Mouse (Mus musculus): ENCODE measurements around the gene Tmem179b.
A peak's percentile ranks its signal among the peaks of the same experiment; 100 is the strongest.

Gene Tmem179b

GRCm38 (mm10) chr19:8786008-8786781, 11.9 kb upstream of the Tmem179b start, which contains the start of gene Taf6l:
Gene Taf6l, minus strand, starts transcription at chr19:8786417.
- DNase-seq (ENCODE audit: low read depth), result peak; percentile 97

GRCm38 (mm10) chr19:8774951-8775421, 719 bp upstream of the Tmem179b start:
- DNase-seq (ENCODE audit: low read depth), result no peak

- DNase-seq (ENCODE audit: low read depth), result no peak
Measured at GRCm38 (mm10) chr19:8773409-8773808, 858 bp downstream of the Tmem179b start.

DNA sequence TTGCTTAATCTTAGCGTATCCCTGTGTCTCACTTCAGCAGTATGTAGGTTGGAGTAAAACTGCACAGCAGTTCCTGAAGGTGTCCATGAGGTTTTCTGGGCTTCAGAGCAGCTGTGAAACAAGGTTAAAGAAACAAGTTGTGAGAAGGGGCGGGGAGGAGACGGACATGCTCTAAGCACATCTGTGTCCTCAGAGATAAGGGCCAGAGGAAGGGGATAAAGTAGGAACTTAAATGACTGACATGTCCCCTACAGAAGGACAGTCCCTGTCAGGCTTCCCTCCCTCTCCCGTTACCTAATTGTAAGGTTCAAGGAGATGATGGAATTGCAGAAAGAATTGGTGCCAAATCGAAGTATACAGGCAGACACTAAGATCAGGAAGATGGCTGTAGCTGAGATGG, 1.3 kb downstream of the Tmem179b start:
- no peak for DNase-seq (ENCODE audit: low read depth)

DNA sequence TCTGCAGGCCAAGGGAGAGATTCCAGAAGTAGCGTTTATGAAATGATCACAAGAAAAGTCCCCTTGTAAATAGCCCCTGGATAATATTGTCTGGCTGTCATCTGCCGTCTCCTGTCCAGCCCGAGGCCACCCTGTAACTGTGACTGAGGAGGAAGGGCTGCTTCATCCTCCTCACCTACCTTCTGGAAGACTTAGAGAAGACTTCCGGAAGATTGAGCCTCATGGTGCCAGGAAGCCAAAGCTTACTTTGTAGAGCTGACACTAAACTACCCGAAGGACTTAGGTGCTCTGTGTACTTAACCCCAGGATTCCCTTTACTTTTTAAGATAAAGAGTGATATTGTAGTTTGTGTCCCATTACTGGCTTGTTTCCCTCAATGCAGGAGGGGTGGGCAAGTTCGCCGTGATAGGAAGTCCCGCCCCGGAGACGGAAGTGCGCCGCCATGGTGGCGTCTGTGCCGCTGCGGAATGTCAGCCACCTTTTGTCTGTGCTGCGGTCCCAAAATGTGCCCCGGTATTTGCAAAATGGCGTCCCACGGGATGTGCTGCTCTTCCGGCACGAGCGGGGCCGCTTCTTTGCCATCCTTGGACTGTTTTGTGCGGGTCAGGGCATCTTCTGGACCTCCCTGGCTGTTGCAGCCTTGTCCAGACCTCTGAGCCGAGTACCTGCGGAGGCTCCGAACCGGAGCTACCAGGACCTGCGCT, 3.5 kb downstream of the Tmem179b start, which contains the start of gene Tmem223:
Tmem223 (plus strand) TSS at position 430 of the 704 bp plus-strand sequence.
- DNase-seq (ENCODE audit: low read depth), result peak; percentile 91

- DNase-seq (ENCODE audit: low read depth), result no peak
Measured at GRCm38 (mm10) chr19:8765562-8765961, 8.7 kb downstream of the Tmem179b start.

DNA sequence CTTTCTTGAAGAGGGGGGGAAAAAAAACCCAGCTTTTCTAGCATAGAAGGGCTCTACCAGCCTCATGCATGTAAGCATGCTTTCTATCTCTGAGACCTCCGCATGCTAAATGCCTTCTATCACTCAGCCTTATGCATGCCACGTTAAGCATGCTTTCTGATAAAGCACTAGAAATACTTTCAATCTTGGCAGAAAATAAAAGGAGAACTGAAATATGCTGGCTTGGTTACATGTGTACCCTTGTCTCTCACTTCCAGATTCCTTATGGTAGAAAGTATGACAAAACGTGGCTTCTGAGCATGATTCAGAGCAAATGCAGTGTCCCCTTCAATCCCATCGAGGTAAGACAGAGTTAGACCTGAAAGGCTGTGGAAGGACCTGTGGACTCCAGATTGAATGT, 11.0 kb downstream of the Tmem179b start:
- no peak for DNase-seq (ENCODE audit: low read depth)

GRCm38 (mm10) chr19:8760757-8761156, 13.5 kb downstream of the Tmem179b start:
- peak; percentile 52 for DNase-seq (ENCODE audit: low read depth)

DNA sequence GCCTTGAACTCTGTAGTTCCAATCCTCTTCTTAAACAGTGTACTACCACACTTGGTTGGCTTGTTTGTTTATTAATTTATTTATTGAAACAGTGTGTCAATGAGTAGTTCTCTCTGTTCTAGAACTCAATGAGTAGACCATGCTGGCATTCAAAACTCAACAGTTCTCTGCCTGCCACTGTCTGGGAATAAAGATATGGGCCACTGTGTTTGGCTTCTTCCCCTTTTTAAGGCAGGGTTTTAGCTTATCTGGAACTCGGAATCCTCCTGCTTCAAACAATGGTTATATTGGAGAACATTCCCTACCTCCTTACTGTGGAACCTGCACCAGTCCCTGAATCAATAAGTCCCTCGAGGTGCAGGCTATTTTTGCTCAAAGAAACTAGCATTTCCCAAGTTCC, 15.4 kb downstream of the Tmem179b start:
- DNase-seq (ENCODE audit: low read depth), result no peak

GRCm38 (mm10) chr19:8757471-8757998, 16.7 kb downstream of the Tmem179b start:
- DNase-seq (ENCODE audit: low read depth), result peak; percentile 66

- DNase-seq (ENCODE audit: low read depth), result peak; percentile 97
Measured at GRCm38 (mm10) chr19:8756635-8757387, 17.5 kb downstream of the Tmem179b start, which contains the start of gene Nxf1. Gene Nxf1, plus strand, starts transcription at chr19:8757073.

DNA sequence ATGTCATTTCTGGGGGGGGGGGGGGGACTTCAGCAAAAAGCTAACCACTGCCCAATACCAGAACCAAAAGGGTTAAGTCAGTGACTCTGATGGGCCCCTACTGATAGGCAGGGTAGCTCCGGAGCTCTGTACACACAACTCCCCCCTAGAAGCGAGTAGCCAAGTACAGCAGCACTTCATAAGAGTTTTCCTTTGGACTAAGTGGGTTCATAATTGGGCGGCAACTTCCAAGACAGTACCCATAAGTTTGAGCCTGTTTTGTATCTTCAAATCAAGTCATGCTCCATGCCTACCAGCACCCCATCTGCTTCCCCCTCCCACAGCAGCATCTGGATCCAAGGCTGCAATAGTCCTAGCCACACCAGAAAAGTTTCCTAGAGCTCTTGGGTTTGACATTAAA, 18.6 kb downstream of the Tmem179b start:
- DNase-seq (ENCODE audit: low read depth), result no peak

DNA sequence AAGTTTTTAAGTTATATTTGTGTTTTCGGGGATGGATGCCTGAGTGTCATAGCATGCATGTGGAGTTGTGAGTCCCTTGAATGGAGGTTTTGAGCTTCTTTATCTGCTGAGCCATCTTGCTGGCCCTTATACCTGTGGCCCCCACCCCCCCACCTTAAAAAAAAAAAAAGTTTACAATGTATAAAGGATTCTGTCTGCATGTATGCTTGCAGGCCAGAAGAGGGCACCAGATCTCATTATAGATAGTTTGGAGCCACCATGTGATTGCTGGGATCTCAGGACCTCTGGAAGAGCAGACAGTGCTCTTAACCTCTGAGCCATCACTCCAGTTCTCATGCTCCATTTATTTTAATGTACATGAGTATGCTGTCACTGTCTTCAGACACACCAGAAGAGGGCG, 26.9 kb downstream of the Tmem179b start:
- peak; percentile 56 for DNase-seq (ENCODE audit: low read depth)

- no peak for DNase-seq (ENCODE audit: low read depth)
Measured at GRCm38 (mm10) chr19:8745382-8745781, 28.9 kb downstream of the Tmem179b start.

DNA sequence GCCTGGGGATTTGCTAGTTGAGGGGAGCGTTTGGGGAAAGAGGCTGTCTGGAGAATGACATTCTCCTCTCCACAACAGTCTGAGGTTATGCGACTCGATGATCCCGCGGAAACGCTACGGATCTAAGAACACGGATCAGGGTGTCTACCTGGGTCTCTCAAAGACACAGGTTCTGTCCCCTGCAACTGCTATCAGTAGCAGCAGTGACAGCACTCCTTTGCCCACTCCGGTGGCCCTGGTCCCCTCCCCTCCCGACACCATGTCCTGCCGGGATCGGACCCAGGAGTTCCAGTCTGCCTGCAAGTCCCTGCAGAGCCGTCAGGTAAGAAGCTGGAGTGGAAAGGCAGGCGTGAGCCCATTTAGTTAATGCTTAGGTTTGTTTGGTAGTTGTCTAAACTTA, 32.1 kb downstream of the Tmem179b start:
- DNase-seq (ENCODE audit: low read depth), result no peak

GRCm38 (mm10) chr19:8741243-8741869, 32.9 kb downstream of the Tmem179b start, which contains the start of gene Stx5a:
Gene Stx5a, plus strand, starts transcription at chr19:8741413.
- peak; percentile 99 for DNase-seq (ENCODE audit: low read depth)

- DNase-seq (ENCODE audit: low read depth), result no peak
Measured at GRCm38 (mm10) chr19:8740603-8741002, 33.7 kb downstream of the Tmem179b start, which contains the start of gene 1700092M07Rik. Gene 1700092M07Rik, plus strand, starts transcription at chr19:8740718.

DNA sequence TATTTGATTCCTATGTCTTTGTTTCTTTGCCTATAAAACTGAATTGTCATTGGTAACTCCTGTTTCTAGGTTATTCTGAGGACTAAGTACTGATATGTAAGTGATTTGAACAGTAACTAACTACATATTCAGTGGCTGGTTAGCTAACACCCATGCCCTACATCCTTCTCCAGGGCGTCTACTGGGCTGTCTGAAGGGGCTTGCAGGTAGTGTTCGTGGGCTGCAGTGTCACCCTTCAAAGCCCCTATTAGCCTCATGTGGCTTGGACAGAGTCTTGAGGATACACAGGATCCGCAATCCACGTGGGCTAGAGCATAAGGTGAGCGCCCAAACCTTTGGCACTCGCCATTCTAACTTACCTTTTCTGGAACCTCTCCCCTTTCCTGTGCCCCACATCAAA, 34.6 kb downstream of the Tmem179b start:
- no peak for DNase-seq (ENCODE audit: low read depth)

- no peak for DNase-seq (ENCODE audit: low read depth)
Measured at GRCm38 (mm10) chr19:8738911-8739310, 35.4 kb downstream of the Tmem179b start.

DNA sequence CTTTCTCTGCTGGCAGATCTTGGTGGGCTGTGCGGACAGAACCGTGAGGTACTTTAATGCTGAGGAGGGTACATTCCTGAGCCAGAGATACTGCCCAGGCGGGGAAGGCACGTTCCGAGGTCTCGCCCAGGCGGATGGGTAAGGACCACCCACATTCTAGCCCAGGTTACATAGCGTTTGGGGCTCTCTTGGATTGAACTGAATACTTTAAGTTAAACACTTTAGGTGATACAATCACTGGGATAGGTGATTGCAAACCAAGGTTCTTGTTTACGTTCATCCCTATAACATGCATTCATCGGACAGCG, 38.2 kb downstream of the Tmem179b start:
- DNase-seq (ENCODE audit: low read depth), result no peak

GRCm38 (mm10) chr19:8735389-8736159, 38.7 kb downstream of the Tmem179b start, which contains the start of gene Wdr74:
Gene Wdr74, plus strand, starts transcription at chr19:8735827.
- DNase-seq (ENCODE audit: low read depth), result peak; percentile 96

Data from induced T-regulatory cell, adult 2 months (primary cell).